Mouse (Mus musculus) cerebellum, adult 2 months (tissue): ENCODE results near the gene Ndufa10. TPM values are rescaled to one million over a fixed set of nuclear protein-coding genes. Genes with fewer than 3 reads are reported as not detected.
"Not testable (repeated sequence)": the region's sequence is repeated elsewhere in the genome, so short reads cannot be mapped to it uniquely, and the experiment has no call there.

Source experiments
- DNase-seq, 2 experiments: peaks; one replicate each; pipeline ENCODE4 v3.0.0; 2021
- H3K27ac ChIP-seq: fragments of 200-500 bp; 2 replicates; pipeline ENCODE4 v1.5.1; 2012; ENCODE audit warnings: low read length, control low read depth, inconsistent platforms; ENCODE audit not compliant: insufficient read depth
- H3K27me3 ChIP-seq: fragments of 200-500 bp; 2 replicates; pipeline ENCODE4 v1.6.1; 2012; ENCODE audit warnings: inconsistent platforms, mild to moderate bottlenecking, low read length, moderate library complexity; ENCODE audit not compliant: control insufficient read depth, insufficient read depth
- H3K4me1 ChIP-seq: fragments of 200-500 bp; 2 replicates; pipeline ENCODE4 v1.6.1; 2011; ENCODE audit warnings: low read length; ENCODE audit not compliant: control insufficient read depth, insufficient read depth
- H3K4me3 ChIP-seq: fragments of 200-500 bp; replicated peaks from 2 replicates; pipeline ENCODE3; 2011; ENCODE audit warnings: mild to moderate bottlenecking, low read depth, low read length, control low read depth; ENCODE audit not compliant: insufficient read depth
- CTCF ChIP-seq: fragments of 200-500 bp; IDR thresholded peaks from 2 replicates; pipeline ENCODE4 v1.5.1; 2011; ENCODE audit warnings: low read depth, mild to moderate bottlenecking, control low read depth, low read length, moderate library complexity, borderline replicate concordance; ENCODE audit not compliant: insufficient read depth
- POLR2A ChIP-seq: fragments of 200-500 bp; IDR thresholded peaks from 2 replicates; pipeline ENCODE4 v1.6.1; 2011; ENCODE audit warnings: low read length, control low read depth, borderline replicate concordance; ENCODE audit not compliant: insufficient read depth
- WGBS: fragments of 180-500 bp; shearing (Covaris S2); methylation state at CpG from one replicate; pipeline ENCODE4 v1.1.7; 2018; 5-methylcytosine and 5-hydroxymethylcytosine counted together
- polyA plus RNA-seq: library from polyadenylated mRNA; depleted of rRNA; stranded (reverse); fragments of >200 nt; gene quantifications from 2 replicates; pipeline ENCODE4 v1.2.3, GENCODE M21; 2012; rRNA removed

Ndufa10 gene
- 226 and 229 TPM in 2 replicates for polyA plus RNA-seq

DNA sequence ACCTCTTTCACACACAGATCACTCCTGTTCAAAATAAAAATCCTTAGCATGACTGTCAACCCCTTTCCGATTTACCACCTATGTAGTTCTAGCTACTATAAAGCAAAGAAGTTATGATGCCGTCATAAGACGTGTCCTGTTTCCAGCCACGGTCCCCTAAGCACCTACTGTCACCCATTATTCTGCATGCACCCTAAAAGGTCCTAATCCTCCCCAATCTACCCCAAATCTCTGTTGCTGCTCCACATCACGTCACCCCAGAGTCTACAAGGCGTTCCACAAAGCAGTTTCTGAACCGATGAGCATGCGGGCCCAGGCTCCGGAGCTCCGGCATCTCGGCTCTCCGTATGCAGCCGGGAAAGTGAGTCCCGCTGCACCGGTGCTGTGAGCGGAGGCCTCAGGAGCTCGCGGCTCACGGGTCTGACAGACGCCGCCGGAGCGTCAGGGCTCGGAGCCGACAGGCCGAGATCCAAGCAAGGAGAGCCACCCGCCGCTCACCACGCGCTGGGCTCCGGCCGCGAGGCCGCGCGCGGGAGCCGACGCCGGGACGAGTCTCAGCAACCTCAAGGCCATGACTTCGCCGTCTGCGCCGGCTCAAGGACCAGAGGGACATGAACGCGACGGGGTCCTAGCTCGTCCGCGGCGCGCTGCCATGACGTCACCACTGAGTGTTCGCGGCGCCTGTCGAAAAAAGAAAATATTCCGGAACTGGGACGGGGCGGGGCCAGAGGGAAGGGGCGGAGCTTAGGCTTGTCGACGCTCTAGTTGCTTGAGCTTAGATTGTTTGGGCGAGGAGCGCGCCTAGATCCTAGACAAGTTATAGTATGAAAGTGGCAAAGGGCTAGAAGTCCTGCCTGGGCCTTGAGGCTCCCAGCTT is at the start of gene Ndufa10:
Ndufa10 (minus strand) TSS at position 696 of the 877 bp plus-strand sequence.
- TF ChIP-seq CTCF (no peak), POLR2A (peak; percentile 79)
- Histone ChIP-seq H3K27me3 (no peaks in the 10 kb centered on the region), H3K4me1 (no peaks in the 10 kb centered on the region), H3K4me3 (peak within 1 kb of the TSS; percentile 84), H3K27ac (peak within 1 kb of the TSS; percentile 90)
- WGBS = 1% methylated on average over 67 of the region's 67 CpGs
- peak; percentile 89 to 97 for DNase-seq

- TF ChIP-seq POLR2A (no peak), CTCF (peak; percentile 64)
- 4% methylated on average over 10 of the region's 10 CpGs for WGBS
- H3K4me3 ChIP-seq = peak overlapping the region; percentile 41
- no peak overlapping the region for H3K27ac ChIP-seq
- H3K27me3 ChIP-seq = no peaks in the 10 kb centered on the region
- H3K4me1 ChIP-seq = no peaks in the 10 kb centered on the region
- DNase-seq = peak; percentile 57
Measured at GRCm38 (mm10) chr1:92521376-92521775, 47.7 kb upstream of the Ndufa10 start.

DNA sequence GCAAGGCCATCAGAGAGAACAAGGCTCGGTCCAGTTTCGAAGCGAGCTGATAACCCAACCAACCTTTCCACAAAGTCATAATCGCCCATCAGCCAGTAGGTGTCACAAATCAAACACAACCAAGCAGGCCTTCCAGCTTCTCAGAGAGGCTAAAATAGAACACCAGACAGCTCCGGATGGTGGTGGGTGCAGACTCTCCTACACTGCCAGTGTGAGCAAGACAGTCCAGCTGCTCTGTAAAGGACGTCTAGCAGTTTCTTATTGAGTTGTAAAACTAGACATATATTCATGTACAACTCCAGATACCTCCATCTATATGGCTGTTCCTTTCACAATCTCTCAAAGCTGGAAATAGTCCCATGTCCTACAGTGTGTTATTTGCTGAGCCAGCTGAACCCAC is 45.4 kb upstream of the Ndufa10 start:
- Histone ChIP-seq H3K4me1 (no peaks in the 10 kb centered on the region), H3K27ac (no peak overlapping the region), H3K4me3 (no peak overlapping the region), H3K27me3 (no peaks in the 10 kb centered on the region)
- TF ChIP-seq POLR2A (no peak), CTCF (no peak)
- 88% methylated on average over 6 of the region's 6 CpGs for whole genome bisulfite sequencing
- no peak for DNase-seq

GRCm38 (mm10) chr1:92518561-92518960 is 44.9 kb upstream of the Ndufa10 start, which contains the start of gene Olfr1414:
Gene Olfr1414, minus strand, starts transcription at chr1:92518661.
- WGBS = 88% methylated on average over 3 of the region's 3 CpGs
- TF ChIP-seq CTCF = no peak
- no peak for TF ChIP-seq POLR2A

DNA sequence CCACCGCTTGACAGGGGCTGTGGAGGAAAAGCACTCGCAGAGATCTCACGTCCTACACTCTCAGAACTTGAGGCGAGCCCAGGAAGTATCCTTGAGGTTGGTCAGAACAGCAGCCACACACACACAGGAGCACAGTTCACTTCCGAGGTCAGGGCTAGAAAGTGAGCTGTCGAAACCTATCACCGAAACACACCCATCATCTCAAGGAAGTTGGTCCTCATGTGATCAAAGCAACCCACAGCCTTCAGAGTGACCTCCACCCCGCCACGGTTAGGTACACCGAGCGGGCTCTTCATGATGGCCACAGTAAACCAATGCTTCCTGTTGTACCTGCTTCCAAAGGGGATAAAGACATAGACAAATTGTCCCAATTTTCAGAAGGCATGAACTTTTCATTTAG is 41.7 kb upstream of the Ndufa10 start:
- H3K4me1 ChIP-seq = no peaks in the 10 kb centered on the region
- no peak for DNase-seq
- no peak for TF ChIP-seq POLR2A
- no peak for TF ChIP-seq CTCF
- H3K4me3 ChIP-seq = no peak overlapping the region
- H3K27me3 ChIP-seq = no peaks in the 10 kb centered on the region
- WGBS = 86% methylated on average over 11 of the region's 11 CpGs
- no peak overlapping the region for H3K27ac ChIP-seq

More at GRCm38 (mm10) chr1:92518561-92518960, 44.9 kb upstream of the Ndufa10 start, which contains the start of gene Olfr1414:
- Histone ChIP-seq H3K4me1 (no peaks in the 10 kb centered on the region), H3K27me3 (no peaks in the 10 kb centered on the region), H3K27ac (no peak within 1 kb of the TSS), H3K4me3 (no peak within 1 kb of the TSS)
- DNase-seq = no peak

GRCm38 (mm10) chr1:92511646-92512045 is 38.0 kb upstream of the Ndufa10 start:
- WGBS = 78% methylated on average over 5 of the region's 5 CpGs
- not testable (repeated sequence) for DNase-seq

DNA sequence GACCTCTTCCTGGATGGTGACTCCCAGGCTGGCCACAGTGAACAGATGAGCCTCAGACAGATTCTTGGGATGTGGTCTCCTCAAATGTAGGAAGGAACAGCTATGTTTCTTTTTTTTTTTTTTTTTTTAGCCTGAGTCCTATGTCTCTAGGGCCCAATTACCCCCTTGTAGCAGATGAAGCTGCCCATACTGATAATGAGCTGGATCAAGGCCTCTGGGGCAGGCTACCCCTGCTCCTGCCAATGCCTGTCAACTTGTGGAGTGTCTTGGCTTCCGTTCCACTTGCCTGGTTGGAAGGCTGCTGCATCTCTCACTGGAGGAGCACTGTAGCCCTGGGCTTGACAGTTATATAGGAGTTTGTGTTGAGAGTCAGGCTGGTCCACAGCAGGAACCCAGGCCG is 22.3 kb upstream of the Ndufa10 start, which contains the start of gene Olfr1415:
Olfr1415 (minus strand) TSS at position 101 of the 400 bp plus-strand sequence.
- no peaks in the 10 kb centered on the region for H3K27me3 ChIP-seq
- no peak within 1 kb of the TSS for H3K27ac ChIP-seq
- TF ChIP-seq CTCF = no peak
- no peak for TF ChIP-seq POLR2A
- no peaks in the 10 kb centered on the region for H3K4me1 ChIP-seq
- 56% methylated on average over 2 of the region's 2 CpGs for WGBS
- no peak within 1 kb of the TSS for H3K4me3 ChIP-seq
- no peak for DNase-seq

More at GRCm38 (mm10) chr1:92511646-92512045, 38.0 kb upstream of the Ndufa10 start:
- H3K27me3 ChIP-seq, H3K4me3 ChIP-seq, H3K4me1 ChIP-seq, H3K27ac ChIP-seq: not testable (repeated sequence)

DNA sequence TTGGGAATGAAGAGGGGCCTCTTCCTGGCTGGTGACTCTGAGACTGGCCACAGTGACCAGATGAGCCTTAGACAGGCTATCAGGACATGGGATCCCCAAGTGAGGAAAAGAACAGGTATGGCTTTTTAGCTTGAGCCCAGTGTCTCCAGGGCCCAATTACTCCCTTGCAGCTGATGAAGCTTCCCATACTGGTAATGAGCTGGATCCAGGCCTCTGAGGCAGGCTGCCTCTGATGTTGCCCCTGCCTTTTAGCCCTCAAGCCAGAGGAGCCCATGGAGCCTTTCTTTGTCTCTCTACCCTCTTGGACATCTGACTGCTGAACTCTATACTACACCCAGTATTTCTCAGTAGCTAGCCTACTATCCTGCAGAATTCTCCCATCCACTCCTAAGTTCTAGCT is 11.4 kb upstream of the Ndufa10 start, which contains the start of gene Olfr1416:
Olfr1416 (minus strand) TSS at position 101 of the 400 bp plus-strand sequence.
- no peak for TF ChIP-seq CTCF
- no peak for TF ChIP-seq POLR2A
- H3K4me1 ChIP-seq = no peaks in the 10 kb centered on the region

More for the DNA sequence above, 11.4 kb upstream of the Ndufa10 start, which contains the start of gene Olfr1416:
- DNase-seq = no peak
- H3K27ac ChIP-seq = no peak within 1 kb of the TSS
- H3K4me3 ChIP-seq = no peak within 1 kb of the TSS
- no peaks in the 10 kb centered on the region for H3K27me3 ChIP-seq
